Mouse (Mus musculus): ENCODE measurements at regions not wholly inside any gene's neighbourhood (a gene's known extent, or its start where the extent isn't known, plus 50 kb on each side); places are given as distances from the start of the nearest gene placed in this dataset.
"Not testable (repeated sequence)": the region's sequence is repeated elsewhere in the genome, so short reads cannot be mapped to it uniquely, and the experiment has no call there.

- Histone ChIP-seq H3K27ac (replicated peaks) (no peak overlapping the region), H3K9me3 (ENCODE audit: control insufficient read depth, low read length) (no peaks in the 10 kb centered on the region)
- 31% methylated on average over 2 of the region's 2 CpGs for WGBS
These were observed 140.7 kb upstream of the Cldn34b3 start for GRCm38 (mm10) chrX:76123355-76123754.

GRCm38 (mm10) chrX:76137729-76138128 is 126.4 kb upstream of the Cldn34b3 start:
- Histone ChIP-seq H3K4me2 (replicated peaks; ENCODE audit: low read depth) (no peak overlapping the region), H3K27me3 (ENCODE audit: control insufficient read depth, insufficient read depth, low read length) (no peaks in the 10 kb centered on the region), H3K36me3 (ENCODE audit: control insufficient read depth, insufficient read depth, low read length) (no peaks in the 10 kb centered on the region), H3K27ac (replicated peaks) (no peak overlapping the region), H3K9ac (ENCODE audit: low read length) (no peak overlapping the region), H3K4me3 (ENCODE audit: low read depth, low read length) (no peak overlapping the region), H3K9me3 (ENCODE audit: control insufficient read depth, low read length) (no peaks in the 10 kb centered on the region), H3K4me1 (replicated peaks; ENCODE audit: control insufficient read depth, insufficient read depth) (no peaks in the 10 kb centered on the region)
- ATAC-seq (ENCODE audit: low FRiP score, low TSS enrichment) (no peak), DNase-seq (ENCODE audit: low spot score) (no peak)
- TF ChIP-seq CTCF (IDR thresholded peaks at IDR 0.05; ENCODE audit: low read depth) (no peak), EP300 (optimal IDR thresholded peaks at IDR 0.05) (no peak)
- 31% methylated on average over 2 of the region's 2 CpGs for WGBS

More at GRCm38 (mm10) chrX:76123355-76123754, 140.7 kb upstream of the Cldn34b3 start:
- no peaks in the 10 kb centered on the region for H3K36me3 ChIP-seq (ENCODE audit: control insufficient read depth, insufficient read depth, low read length)
- H3K4me2 ChIP-seq (replicated peaks; ENCODE audit: low read depth), result no peak overlapping the region
- H3K4me1 ChIP-seq (replicated peaks; ENCODE audit: control insufficient read depth, insufficient read depth), result no peaks in the 10 kb centered on the region
- ATAC-seq (ENCODE audit: low FRiP score, low TSS enrichment), result no peak
- no peak for DNase-seq (ENCODE audit: low spot score)
- no peak overlapping the region for H3K4me3 ChIP-seq (ENCODE audit: low read depth, low read length)
- H3K27me3 ChIP-seq (ENCODE audit: control insufficient read depth, insufficient read depth, low read length), result no peaks in the 10 kb centered on the region
- TF ChIP-seq CTCF (IDR thresholded peaks at IDR 0.05; ENCODE audit: low read depth) (no peak), EP300 (optimal IDR thresholded peaks at IDR 0.05) (no peak)
- no peak overlapping the region for H3K9ac ChIP-seq (ENCODE audit: low read length)

- H3K4me3 ChIP-seq (ENCODE audit: low read depth, low read length), result no peak overlapping the region
- H3K9ac ChIP-seq (ENCODE audit: low read length), result no peak overlapping the region
- H3K4me2 ChIP-seq (replicated peaks; ENCODE audit: low read depth), result no peak overlapping the region
- H3K27me3 ChIP-seq (ENCODE audit: control insufficient read depth, insufficient read depth, low read length), result no peaks in the 10 kb centered on the region
- TF ChIP-seq EP300 (optimal IDR thresholded peaks at IDR 0.05) (no peak), CTCF (IDR thresholded peaks at IDR 0.05; ENCODE audit: low read depth) (no peak)
- ATAC-seq (ENCODE audit: low FRiP score, low TSS enrichment) (no peak), DNase-seq (ENCODE audit: low spot score) (no peak)
- no peaks in the 10 kb centered on the region for H3K4me1 ChIP-seq (replicated peaks; ENCODE audit: control insufficient read depth, insufficient read depth)
- 67% methylated on average over 2 of the region's 2 CpGs for WGBS
- H3K27ac ChIP-seq (replicated peaks), result no peak overlapping the region
- no peaks in the 10 kb centered on the region for H3K9me3 ChIP-seq (ENCODE audit: control insufficient read depth, low read length)
- H3K36me3 ChIP-seq (ENCODE audit: control insufficient read depth, insufficient read depth, low read length), result no peaks in the 10 kb centered on the region
These were observed 123.1 kb upstream of the Cldn34b3 start for GRCm38 (mm10) chrX:76141022-76141421.

- H3K27ac ChIP-seq (replicated peaks); H3K4me3 ChIP-seq (ENCODE audit: low read depth, low read length); ATAC-seq (ENCODE audit: low FRiP score, low TSS enrichment); H3K9me3 ChIP-seq (ENCODE audit: control insufficient read depth, low read length); H3K4me1 ChIP-seq (replicated peaks; ENCODE audit: control insufficient read depth, insufficient read depth); H3K36me3 ChIP-seq (ENCODE audit: control insufficient read depth, insufficient read depth, low read length); H3K9ac ChIP-seq (ENCODE audit: low read length); DNase-seq (ENCODE audit: low spot score); H3K4me2 ChIP-seq (replicated peaks; ENCODE audit: low read depth); H3K27me3 ChIP-seq (ENCODE audit: control insufficient read depth, insufficient read depth, low read length): not testable (repeated sequence)
- 66% methylated on average over 2 of the region's 2 CpGs for WGBS
These were observed 89.3 kb upstream of the Cldn34b3 start for GRCm38 (mm10) chrX:76174806-76175205.

- Histone ChIP-seq H3K9me3 (ENCODE audit: control insufficient read depth, low read length) (no peaks in the 10 kb centered on the region), H3K27ac (replicated peaks) (no peak overlapping the region), H3K4me2 (replicated peaks; ENCODE audit: low read depth) (no peak overlapping the region), H3K36me3 (ENCODE audit: control insufficient read depth, insufficient read depth, low read length) (no peaks in the 10 kb centered on the region), H3K4me1 (replicated peaks; ENCODE audit: control insufficient read depth, insufficient read depth) (no peaks in the 10 kb centered on the region), H3K9ac (ENCODE audit: low read length) (no peak overlapping the region), H3K4me3 (ENCODE audit: low read depth, low read length) (no peak overlapping the region), H3K27me3 (ENCODE audit: control insufficient read depth, insufficient read depth, low read length) (no peaks in the 10 kb centered on the region)
- 81% methylated on average over 4 of the region's 4 CpGs for WGBS
- TF ChIP-seq EP300 (optimal IDR thresholded peaks at IDR 0.05), result no peak
- ATAC-seq (ENCODE audit: low FRiP score, low TSS enrichment), result no peak
- no peak for DNase-seq (ENCODE audit: low spot score)
These were observed 82.5 kb upstream of the Cldn34b3 start for GRCm38 (mm10) chrX:76181446-76182148.

GRCm38 (mm10) chrX:76200607-76201006 is 63.5 kb upstream of the Cldn34b3 start:
- Histone ChIP-seq H3K4me3 (ENCODE audit: low read depth, low read length) (no peak overlapping the region), H3K9me3 (ENCODE audit: control insufficient read depth, low read length) (no peaks in the 10 kb centered on the region), H3K9ac (ENCODE audit: low read length) (no peak overlapping the region), H3K27ac (replicated peaks) (no peak overlapping the region), H3K4me2 (replicated peaks; ENCODE audit: low read depth) (no peak overlapping the region), H3K4me1 (replicated peaks; ENCODE audit: control insufficient read depth, insufficient read depth) (no peaks in the 10 kb centered on the region), H3K36me3 (ENCODE audit: control insufficient read depth, insufficient read depth, low read length) (no peaks in the 10 kb centered on the region), H3K27me3 (ENCODE audit: control insufficient read depth, insufficient read depth, low read length) (no peaks in the 10 kb centered on the region)
- no peak for TF ChIP-seq EP300 (optimal IDR thresholded peaks at IDR 0.05)
- TF ChIP-seq CTCF (IDR thresholded peaks at IDR 0.05; ENCODE audit: low read depth), result no peak
- DNase-seq (ENCODE audit: low spot score), result no peak
- 43% methylated on average over 1 of the region's 1 CpGs for WGBS
- no peak for ATAC-seq (ENCODE audit: low FRiP score, low TSS enrichment)

Measured in stomach, postnatal 0 days (tissue).